Mouse (Mus musculus): ENCODE data around the gene Adamts14.

- TF ChIP-seq EP300 (IDR thresholded peaks at IDR 0.05; ENCODE audit: low read depth) = no peak
- TF ChIP-seq CTCF (IDR thresholded peaks at IDR 0.05; ENCODE audit: low read depth) = no peak
Observed at GRCm38 (mm10) chr10:61149476-61149875, 123.8 kb downstream of the Adamts14 start.

All from heart, postnatal 0 days (tissue).